Mouse (Mus musculus) megakaryocyte, embryonic 14.5 days (primary cell): ENCODE results near the gene Kcnb1.

Experiments
- FLI1 ChIP-seq: IDR thresholded peaks from 2 replicates; pipeline ENCODE4 v1.6.1; 2012; ENCODE audit warnings: low read length, inconsistent platforms, mixed read lengths
- GATA1 ChIP-seq: IDR thresholded peaks from 3 replicates; pipeline ENCODE4 v1.6.1; 2012; ENCODE audit warnings: mixed read lengths, low read length, inconsistent platforms, borderline replicate concordance

- TF ChIP-seq GATA1 (no peak), FLI1 (no peak)
These were observed 48.1 kb downstream of the Kcnb1 start for GRCm38 (mm10) chr2:167141810-167142209.
